Comparison of ENCODE assay signal across 11 mouse cellular contexts in genomic region chr16:94588171-94588570, GRCm38 (mm10). TPM values are rescaled to one million over a fixed set of nuclear protein-coding genes. Genes with fewer than 3 reads are reported as not detected.
DNase-seq lines count a peak whose midpoint lies in the region; ATAC-seq and TF ChIP-seq lines count a peak whose summit lies in the region.
"Had no signal": no experiment of that assay in that cellular context is flagged by ENCODE, and none has a peak within 500 bp of the region (broad histone marks: within the 10 kb centered on the region; RNA-seq: fewer than 3 reads in every experiment).

No protein-coding gene starts in this region.

- TF ChIP-seq CTCF in intestine, postnatal 0 days (IDR thresholded peaks at IDR 0.05; ENCODE audit: low read depth) = no peak

- no peaks in the 10 kb centered on the region for H3K36me3 ChIP-seq in intestine, postnatal 0 days (ENCODE audit: control insufficient read depth, insufficient read depth)
- H3K36me3 ChIP-seq: embryonic facial prominence, embryonic 13.5 days had no signal

- H3K9ac ChIP-seq in intestine, postnatal 0 days (ENCODE audit: low read depth, low read length) = no peak overlapping the region
- H3K9ac ChIP-seq: embryonic facial prominence, embryonic 13.5 days had no signal

- peak; percentile 52 for DNase-seq in gastrocnemius, adult 18-20 months (ENCODE audit: low spot score)
- DNase-seq in gastrocnemius, postnatal 14 days = no peak
- DNase-seq in left cerebral cortex, postnatal 4 days = peak; percentile 42
- no peak for DNase-seq in left cerebral cortex, adult 9 months (ENCODE audit: low spot score in 2 of 2)
- DNase-seq in R1 (ENCODE audit: low read depth, low spot score) = peak; percentile 46
- no peak for DNase-seq in c-Kit-positive CD71-positive TER-119-positive erythroid progenitor cells, embryonic 14.5 days (ENCODE audit: low spot score)
- DNase-seq in testis, postnatal 10 days (ENCODE audit: low spot score) = no peak
- DNase-seq: right cerebral cortex, adult 18-20 months had no signal

- H3K27ac ChIP-seq in intestine, postnatal 0 days (ENCODE audit: low read depth, low read length) = peak overlapping the region; percentile 35
- H3K27ac ChIP-seq: embryonic facial prominence, embryonic 13.5 days; left cerebral cortex, adult 2 months had no signal

- peaks cover 48% of the 10 kb centered on the region for H3K4me1 ChIP-seq in intestine, postnatal 0 days (replicated peaks; ENCODE audit: control insufficient read depth, insufficient read depth, low read length)

- H3K27me3 ChIP-seq in intestine, postnatal 0 days (replicated peaks; ENCODE audit: control insufficient read depth, insufficient read depth, low read length) = no peaks in the 10 kb centered on the region
- H3K27me3 ChIP-seq: embryonic facial prominence, embryonic 13.5 days had no signal

- WGBS in intestine, postnatal 0 days = 40% methylated on average over 8 of the region's 8 CpGs

- no peaks in the 10 kb centered on the region for H3K9me3 ChIP-seq in intestine, postnatal 0 days (ENCODE audit: control insufficient read depth)
- H3K9me3 ChIP-seq: embryonic facial prominence, embryonic 13.5 days had no signal

- intact Hi-C loops in gastrocnemius, postnatal 14 days (cut with DNase I; ENCODE audit: low total_unique reads) = no loop called here
- intact Hi-C loops in left cerebral cortex, postnatal 4 days (cut with DNase I) = no loop called here

- no peak overlapping the region for H3K4me2 ChIP-seq in intestine, postnatal 0 days (replicated peaks; ENCODE audit: low read depth)
- H3K4me2 ChIP-seq: embryonic facial prominence, embryonic 13.5 days had no signal

- H3K4me3 ChIP-seq in intestine, postnatal 0 days (ENCODE audit: low read depth, low read length) = no peak overlapping the region
- H3K4me3 ChIP-seq: embryonic facial prominence, embryonic 13.5 days; left cerebral cortex, adult 2 months had no signal

- peak; percentile 46; the same call in 1 of the 2 replicates for ATAC-seq in intestine, postnatal 0 days

RNA-seq across cellular contexts. Expression of gene Dyrk1a, which starts 18.4 kb away (rescaled TPM):
- total RNA-seq in gastrocnemius, adult 18-20 months (2021) = 100 to 1,000 TPM in 1 of 2 experiments, 10 to 100 TPM in 1; 96.7 to 105 TPM
- 10 to 100 TPM; 60.6 to 66.2 TPM for total RNA-seq in gastrocnemius, postnatal 14 days (2021)
- 100 to 1,000 TPM; 121 to 124 TPM for total RNA-seq in left cerebral cortex, postnatal 4 days (2021)
- 8.0 and 8.3 TPM in 2 replicates for polyA plus RNA-seq in intestine, postnatal 0 days (2015; fragmentation: Nextera tagmentation; extraction: Ambion mirVana)

Comparison
In these comparisons a context has a peak if more than half of its experiments do, and no peak if none do; other contexts are left out.
1. DNase-seq: peak in gastrocnemius, adult 18-20 months (single experiment), left cerebral cortex, postnatal 4 days (single experiment) and R1 (single experiment); none in gastrocnemius, postnatal 14 days (single experiment), left cerebral cortex, adult 9 months (0 of 2), c-Kit-positive CD71-positive TER-119-positive erythroid progenitor cells, embryonic 14.5 days (single experiment) and testis, postnatal 10 days (single experiment).